Mouse (Mus musculus): ENCODE data around the gene Herc1.
"Not testable (repeated sequence)": the region's sequence is repeated elsewhere in the genome, so short reads cannot be mapped to it uniquely, and the experiment has no call there.

Gene Herc1

DNA sequence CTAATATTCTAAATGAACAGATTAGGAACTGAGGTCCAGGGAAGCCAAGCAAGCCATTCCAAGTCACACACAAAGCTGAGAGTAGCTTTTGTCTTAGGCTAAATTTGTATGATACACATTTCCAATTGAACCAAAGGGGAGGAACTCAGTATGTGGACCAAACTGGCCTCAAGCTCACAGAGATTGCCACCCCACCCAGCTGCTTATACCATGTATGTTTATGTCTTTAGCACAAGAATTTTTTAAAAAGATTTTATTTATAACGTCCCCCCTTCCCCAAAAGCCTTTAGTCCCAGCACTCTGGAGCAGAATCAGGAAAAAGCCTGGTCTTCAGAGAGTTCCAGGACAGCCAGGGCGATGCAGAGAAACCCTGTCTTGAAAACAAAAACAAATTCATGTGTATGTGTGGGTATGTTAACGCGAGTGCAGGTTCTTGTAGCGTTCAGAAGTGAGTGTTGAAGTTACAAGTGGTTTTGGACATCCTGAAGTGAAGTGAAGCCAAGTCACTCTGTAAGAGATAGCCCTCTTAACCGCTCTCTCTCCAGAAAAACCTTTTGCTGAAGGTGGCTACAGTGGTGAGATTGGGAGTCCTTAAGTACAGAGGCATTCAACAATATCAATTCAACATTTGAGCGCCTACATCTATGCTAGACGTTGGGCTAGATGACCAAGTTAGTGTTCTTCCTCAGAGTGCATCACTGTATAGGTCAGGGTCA, 948 bp upstream of the Herc1 start:
- DNase-seq: no peak

DNA sequence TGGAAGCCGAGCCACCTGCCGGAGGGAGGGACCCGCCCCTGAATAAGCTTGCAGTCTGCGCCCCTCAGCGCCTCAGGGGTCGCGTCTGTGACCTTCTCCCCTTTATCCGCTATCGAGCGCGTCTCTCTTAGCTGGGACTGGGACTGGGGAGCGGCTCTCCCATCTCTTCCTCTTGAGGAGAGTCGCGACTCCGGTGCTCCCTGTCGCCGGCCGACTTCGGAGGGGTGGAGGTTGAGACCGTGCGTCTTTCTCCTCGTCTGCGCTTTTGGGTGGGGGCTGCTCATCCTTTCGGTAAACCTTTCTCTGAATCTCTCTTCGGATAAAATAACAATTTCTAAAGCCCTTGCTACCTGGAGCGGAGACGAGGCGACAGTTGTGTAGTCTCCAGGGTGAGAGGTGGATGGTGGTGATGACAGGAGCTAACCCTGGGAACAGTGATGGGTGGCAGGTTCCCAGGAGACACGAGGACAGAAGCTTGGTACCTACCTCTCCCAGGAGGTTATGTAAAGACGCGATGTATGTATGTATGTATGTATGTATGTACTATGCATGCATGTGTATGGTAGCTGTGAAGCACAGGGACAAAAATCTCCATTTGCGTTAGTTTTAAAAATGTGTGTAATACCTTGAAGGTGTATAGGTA, 659 bp downstream of the Herc1 start:
- no peak for DNase-seq

DNA sequence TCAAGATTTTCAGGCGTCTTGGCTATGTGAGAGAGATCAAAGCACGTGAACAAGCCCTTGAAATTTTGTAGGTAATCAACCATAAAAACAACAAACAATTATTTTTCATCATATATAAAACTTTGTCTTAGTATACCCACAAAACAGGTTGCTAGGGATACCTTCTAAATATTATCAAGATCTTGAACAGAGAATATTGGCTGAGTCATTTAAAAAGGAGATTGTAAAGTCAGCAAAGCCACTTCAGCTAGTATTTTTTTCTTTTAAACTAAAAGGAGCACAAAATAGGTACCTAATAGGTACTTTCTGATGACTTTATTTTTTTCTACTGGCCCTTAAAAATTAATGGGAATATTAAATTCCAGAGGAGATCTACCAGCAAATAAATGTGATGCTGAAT, 2.5 kb downstream of the Herc1 start:
- DNase-seq: no peak

DNA sequence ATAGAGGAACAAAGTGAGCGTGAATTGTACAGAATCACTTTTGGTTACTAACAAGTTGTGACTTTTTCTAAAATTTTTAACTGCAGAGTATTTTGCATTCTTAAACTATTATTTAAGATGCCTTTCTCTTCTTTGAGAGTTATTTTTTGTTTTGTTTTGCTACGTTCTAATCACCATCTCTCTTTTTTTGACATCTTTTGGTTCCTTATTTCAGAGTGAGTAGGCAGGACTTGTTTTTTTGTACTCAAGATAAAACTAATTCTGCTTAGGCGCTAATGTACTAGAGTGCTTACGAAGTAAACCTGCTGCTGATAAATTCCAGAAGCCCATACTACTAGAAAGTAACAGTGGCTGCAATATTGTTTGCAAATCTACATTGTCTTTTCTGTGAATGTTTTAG, 8.9 kb downstream of the Herc1 start:
- no peak for DNase-seq

DNA sequence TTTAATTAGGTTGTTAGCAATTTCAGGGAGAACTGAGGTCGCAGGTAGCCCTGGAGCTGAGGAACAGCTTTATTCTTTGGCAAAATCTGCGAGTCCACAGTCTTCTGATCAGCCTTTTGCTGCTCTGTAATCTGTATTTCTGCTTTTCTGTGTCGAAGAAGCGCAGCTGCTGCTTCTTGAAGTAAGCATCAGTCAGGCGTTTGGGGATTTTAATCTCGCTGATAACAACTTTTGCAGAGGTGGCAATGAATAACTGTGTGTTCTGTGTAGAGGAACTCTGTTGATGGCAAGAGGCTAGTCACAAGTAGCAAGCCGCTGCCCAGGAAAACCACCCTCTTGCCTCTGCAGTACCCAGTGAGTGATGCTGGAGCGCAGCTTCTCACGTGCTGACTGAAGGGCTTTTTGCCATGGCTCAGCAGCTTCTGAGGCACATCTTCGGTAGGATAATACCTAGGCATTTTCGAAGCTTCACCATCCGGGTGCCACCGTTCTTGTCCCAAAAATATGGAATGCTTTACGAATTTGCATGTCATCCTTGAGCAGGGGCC, 10.0 kb downstream of the Herc1 start:
- no peak for DNase-seq

DNA sequence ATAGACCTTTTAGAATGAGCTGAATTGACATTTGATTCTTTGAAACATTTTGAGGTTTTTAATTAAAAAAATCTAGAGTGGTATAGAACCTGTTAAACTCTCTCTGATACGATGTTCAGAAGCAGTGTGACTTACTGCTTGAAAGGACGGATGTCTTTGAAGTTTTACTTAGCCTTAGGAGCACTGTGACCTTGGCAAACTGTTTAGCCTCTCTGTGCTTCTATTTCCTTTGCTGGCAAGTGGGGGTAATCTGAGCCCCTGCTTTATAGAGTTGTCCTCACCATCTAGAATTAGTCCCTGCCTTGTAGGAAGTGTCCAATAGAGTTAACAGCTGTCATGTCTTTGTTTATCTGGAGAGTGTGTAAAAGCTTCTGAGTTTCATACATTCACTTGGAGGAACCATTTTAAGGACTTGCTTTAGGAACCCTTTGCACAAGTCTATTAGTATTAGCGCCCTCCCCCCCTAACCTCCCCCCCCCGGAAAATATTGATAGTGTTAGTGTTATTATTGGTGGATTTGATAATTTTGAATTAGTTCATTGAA, 18.7 kb downstream of the Herc1 start:
- DNase-seq: no peak

DNA sequence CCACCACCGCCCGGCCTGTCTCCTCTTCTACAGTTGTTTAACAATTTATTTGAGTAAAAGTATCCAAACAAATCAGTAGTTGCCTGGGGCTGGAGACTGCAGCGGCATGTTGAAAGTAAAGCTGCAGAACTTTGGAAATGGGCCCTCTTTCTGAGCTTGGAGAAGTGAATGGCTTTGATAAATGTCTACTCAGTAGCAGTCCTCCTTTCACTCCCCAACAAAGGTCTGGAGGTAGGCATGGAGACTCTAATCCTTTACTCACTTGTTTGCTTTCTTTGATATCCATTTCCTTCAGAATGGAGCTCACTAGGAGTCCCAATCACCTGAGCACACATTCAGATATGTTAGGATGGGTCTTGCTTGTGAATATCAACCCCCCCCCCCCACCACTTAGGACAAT, 20.1 kb downstream of the Herc1 start:
- DNase-seq: no peak

DNA sequence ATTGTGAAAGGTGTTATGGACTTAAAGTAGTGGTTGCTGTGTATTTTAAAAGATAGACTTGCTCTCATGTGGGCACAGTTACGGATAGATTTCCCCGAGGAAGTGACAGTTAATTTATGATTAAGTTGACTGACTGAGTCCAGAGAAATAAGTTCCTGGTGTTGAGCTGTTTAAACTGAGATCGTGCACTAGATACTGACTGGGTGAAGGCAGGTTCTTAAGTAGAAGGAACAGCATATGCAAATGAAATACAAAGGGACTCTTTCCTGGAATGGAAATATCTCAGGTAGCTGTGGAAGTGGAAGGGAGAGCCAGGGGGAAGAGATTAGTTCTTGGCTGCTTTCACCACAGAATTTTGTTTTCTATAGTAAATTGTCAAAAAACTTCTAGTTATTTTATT, 20.6 kb downstream of the Herc1 start:
- DNase-seq: no peak

DNA sequence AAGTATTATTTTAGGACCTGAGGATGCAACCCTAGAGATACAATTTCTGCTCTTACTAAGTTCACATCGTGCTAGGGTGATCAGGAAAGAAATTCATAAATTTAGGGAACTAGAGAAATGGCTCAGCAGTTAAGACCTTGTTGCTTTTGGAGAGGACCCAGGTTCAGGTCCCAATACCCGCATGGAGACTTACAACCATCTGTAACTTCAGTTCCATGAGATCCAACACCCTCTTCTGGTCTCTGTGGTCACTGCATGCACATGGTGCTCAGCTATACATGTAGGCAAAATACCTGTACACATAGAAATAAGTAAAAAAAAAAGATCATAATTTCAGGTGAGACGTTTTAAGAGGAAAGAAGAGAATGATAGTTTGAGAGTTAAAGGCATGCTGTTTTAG, 23.2 kb downstream of the Herc1 start:
- no peak for DNase-seq

DNA sequence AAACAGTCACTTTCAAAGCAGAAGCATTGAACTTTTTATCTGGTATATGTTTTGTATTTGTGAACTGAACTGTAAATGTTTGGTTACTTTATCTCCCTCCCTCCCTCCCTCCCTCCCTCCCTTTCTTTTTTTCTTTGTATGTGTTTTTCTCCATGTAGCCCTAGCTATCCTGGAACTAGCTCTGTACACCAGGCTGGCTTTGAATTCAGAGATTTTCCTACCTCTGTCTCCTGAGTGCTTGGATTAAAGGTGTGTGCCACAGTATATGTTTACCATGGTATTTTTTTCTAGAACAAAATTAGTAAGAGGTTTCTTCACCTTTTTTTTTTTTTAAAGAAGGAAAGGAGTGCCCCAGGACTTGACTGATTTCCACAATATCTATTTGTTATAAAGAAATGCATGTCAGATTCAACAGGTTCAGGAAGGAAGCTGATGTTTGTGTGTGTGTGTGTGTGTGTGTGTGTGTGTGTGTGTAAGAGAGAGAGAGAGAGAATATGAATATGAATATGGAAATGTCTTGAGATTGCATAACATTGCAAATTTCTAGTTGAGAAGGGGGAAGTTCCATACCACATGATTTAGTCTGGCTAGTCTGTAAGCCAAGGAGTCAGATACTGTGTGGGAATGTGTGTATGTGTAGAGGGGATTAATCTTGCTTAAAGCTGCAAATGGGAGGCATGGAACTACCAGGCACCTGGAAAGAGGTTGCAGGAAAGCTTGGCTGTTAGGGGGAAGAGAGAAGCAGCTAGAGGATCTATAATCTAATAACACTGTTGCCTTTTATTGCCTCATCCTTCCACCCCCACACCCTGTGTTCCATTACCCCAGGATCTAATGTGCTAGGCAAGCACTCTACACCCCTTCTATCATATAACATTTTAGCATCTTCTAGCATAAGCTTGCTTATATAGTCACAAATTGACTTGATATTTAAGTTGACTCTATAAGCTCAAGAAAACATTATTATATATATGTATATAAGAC, 24.5 kb downstream of the Herc1 start:
- no peak for DNase-seq

DNA sequence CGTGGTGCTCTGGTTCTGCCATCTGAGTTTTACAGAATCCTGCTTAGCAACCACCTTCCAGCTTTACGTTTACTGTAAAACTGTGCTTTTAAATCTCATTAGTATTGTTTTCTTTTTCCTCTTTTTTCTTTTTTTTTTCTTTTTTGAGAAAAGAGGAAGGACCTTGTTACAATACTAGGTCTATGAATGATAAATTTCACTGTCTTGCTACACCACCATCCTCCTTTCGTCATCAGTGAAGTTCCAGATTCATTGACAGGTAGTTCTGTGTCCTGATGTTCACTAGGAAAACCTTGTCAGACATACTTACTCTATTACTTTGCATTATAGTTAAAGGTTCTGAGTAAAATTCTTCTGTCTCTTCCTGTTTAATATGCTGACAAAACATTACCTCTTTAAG, 33.2 kb downstream of the Herc1 start:
- DNase-seq: no peak

DNA sequence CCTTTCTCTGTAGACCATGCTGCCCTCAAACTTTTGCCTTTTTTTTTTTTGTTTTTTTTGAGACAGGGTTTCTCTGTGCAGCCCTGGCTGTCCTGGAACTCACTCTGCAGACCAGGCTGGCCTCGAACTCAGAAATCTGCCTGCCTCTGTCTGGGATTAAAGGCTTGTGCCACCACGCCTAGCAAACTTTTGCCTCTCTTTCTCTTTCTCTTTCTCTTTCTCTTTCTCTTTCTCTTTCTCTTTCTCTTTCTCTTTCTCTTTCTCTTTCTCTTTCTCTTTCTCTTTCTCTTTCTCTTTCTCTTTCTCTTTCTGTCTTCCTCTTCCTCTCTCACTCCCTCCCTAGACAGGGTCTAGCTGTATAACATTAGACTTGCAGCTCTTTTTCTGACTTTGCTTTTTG, 40.1 kb downstream of the Herc1 start:
- not testable (repeated sequence) for DNase-seq

DNA sequence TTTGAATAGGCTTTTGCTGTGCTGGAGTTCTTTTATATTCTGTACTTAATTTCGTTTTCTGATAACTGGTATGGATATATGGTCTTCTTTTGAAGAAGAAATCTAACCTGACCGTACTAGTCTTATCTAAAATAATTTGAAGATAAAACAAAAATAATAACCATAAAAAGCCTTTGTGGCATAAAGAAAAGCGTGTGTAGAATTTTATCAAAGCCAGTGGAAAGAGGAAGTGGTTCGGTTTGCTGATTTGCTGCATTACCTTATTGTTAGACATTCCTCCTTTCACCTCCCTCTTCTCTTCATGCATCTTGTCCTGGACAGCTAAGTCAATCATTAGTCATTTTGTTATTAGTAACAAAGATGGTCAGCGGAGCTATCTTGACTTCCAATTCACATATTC, 43.1 kb downstream of the Herc1 start:
- no peak for DNase-seq

DNA sequence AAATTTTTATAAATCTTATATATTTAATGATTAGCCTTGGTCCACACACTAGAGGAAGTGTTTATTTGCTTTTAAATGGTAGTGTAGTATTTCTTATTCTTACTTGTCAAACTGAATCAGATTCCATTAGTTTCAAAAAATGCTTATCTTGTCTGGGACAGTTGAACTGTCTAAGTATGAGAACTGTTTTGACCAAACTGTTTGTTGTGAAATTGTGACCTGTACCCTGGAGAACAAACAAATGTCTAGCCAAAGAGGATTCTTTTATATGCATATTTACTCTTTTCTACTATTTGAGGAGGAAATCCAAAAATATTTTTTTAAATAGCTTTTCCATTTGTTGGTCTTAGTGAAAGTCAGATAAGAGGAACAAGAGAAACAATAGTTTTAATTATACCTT, 73.2 kb downstream of the Herc1 start:
- DNase-seq: no peak

DNA sequence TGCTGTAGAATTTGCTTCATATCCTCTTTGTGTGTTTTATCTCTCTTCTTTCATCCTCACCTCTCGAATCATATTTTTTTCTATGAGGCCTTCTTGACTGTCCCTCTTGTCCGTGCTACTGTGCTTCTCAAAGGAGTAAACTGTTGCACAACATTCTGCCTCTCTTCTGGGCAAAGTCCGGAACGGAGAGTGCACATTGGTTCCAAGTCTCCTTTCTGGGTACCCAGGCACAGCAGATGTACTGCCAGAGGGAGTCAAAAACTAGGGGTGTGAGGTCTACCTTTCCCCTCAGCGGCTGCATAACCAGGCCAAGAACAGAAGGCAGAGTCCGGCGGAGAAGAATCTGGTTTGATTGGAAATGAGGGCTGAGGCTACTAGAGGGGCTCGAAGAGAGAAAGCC, 89.8 kb downstream of the Herc1 start:
- no peak for DNase-seq

DNA sequence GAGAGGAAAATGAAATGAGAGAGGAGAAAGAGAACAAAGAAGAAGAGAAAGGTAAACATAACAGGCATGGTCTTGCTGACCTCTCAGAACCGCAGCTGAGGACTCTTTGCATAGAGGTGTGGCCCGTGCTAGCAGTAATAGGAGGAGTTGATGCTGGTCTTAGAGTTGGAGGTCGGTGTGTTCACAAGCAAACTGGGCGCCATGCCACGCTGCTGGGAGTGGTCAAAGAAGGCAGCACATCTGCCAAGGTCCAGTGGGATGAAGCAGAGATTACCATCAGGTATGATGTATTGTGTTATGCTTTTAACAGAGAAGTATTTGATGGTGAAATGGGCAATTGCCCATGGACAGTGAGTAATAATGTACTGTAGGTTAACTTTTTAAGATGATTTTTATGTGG, 98.0 kb downstream of the Herc1 start:
- DNase-seq: peak; percentile 7 to 20

DNA sequence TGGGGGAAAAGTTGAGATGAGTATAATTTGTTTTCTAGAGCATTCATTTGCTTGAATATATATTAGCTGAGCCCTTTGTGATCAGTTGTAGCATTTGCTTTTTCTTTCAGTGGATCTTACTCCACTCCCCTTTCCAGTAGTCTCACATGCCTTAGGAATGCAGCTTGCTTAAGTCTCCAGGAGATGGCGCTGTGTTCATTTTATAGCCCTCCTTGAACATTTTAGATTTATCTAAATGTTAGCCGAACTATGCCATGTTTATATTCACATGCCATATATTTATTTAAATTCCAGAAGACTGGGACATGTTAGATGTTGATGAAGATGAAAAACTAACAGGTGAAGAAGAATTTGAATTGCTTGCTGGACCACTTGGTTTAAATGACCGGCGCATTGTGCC, 114.8 kb downstream of the Herc1 start:
- peak; percentile 47 to 60 for DNase-seq

DNA sequence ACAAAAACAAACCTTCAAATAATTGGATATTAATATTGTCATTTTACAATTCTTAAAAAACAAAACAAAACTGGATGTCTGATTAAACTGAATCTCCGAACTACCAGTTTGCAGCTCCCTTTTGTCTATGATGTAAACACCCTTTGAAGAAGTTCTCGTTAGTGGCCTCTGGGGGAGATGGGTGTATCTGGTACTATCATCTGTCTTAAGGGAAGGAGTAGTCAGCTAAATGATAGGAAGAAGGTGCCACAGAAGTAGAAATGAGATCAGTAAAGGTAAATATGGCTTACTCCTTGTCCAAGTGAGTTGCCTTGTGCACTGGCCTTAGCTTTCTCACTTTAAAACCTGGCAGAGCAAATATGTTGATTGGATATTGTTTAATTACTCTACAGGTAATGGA, 127.5 kb downstream of the Herc1 start:
- DNase-seq: no peak

DNA sequence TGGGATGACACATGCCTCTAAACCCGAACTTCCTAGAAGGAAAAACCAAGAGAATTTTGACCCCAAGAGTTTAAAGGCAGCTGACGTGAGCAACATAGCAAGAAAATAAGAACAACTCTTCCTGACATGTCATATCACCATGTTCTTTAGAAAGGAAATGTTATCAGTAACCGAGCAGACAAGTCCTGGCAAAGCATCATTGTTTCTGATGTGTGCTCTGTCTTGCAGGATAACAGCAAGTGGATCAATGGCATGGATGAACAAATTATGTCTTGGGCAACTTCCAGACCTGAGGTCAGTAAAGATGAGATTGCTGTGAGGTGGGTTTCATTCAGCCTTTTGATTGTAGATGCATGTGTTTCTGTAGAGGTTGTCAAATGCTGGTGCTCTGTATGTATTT, 133.2 kb downstream of the Herc1 start:
- DNase-seq: no peak

DNA sequence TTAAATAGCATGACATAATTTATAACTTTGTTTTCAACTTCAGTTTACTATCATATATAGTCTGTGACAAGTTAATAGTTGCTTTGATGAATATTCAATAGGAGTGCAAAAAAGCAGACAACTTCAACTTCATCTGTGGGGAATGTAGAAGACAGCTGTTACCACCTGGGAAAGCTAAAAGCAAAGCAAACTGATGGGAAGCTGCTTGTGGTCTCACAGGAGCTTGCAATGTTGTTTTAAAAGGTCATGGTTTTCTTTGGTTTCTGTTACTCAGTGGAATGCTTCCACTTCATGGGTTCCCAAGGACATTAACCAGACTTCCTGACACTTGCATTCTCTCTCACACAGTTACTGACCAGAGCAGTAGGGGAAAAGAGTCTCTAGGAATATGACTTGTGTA, 138.5 kb downstream of the Herc1 start:
- no peak for DNase-seq

DNA sequence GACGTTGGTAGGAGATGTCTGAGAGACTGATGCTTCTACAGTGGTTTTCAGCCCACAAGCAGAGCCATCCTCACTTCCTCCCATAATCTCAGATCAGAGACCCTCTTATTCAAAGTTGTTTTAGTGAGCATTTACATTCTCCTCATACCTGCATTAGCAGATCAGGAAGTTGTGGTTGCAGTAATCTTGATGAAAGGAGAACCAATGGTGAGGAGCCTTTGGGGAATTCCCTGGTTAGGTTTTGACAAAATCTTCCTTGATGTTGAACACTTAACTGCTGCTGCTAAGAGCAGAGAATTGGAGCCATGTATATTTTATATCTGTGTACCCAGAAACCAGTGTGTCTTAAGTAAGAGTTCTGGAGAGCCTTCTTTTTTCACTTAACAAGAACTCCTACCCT, 142.1 kb downstream of the Herc1 start:
- no peak for DNase-seq

DNA sequence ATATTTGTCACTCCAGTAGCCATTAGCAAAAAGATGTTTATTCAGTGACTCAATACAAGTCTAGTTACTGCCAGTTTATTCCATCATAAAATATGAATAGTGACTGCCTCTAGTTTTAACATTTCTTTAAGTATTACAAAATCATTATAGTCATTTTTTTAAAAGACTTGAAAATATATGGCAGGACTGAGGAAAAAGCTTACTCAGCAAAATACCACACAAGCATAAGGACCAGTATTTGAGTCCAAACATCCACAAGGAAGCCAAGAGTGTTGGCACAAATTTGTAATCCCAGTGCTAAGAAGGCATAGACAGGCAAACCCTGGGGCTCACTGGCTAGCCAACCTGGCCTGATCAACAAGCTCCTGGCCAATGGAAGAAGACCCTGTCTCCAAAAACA, 143.7 kb downstream of the Herc1 start:
- no peak for DNase-seq

DNA sequence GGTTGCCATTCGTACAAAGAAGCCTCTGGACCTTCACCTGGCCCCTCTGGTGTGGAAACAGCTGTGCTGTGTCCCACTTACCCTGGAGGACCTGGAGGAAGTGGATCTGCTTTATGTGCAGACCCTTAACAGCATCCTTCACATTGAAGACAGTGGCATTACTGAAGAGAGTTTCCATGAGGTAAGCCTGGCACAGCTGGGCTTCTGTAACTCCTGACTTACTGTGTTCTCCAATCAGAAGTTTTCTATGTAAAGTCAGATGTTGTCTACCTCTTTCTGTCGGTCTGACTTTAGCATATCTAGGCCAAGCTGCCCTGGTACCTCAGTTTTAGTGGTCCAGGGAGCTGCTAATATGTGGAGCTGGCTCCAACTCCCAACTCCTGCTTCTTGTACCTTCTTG, 151.0 kb downstream of the Herc1 start:
- DNase-seq: no peak

All from cerebellum, postnatal 10 days (tissue).